Mouse (Mus musculus): ENCODE measurements around the gene Ccrl2. TPM values are rescaled to one million over a fixed set of nuclear protein-coding genes. Genes with fewer than 3 reads are reported as not detected.

Ccrl2 gene
- total and polyA plus RNA-seq, 3 experiments: 0.19 to 0.75 TPM; not detected in 1

DNA sequence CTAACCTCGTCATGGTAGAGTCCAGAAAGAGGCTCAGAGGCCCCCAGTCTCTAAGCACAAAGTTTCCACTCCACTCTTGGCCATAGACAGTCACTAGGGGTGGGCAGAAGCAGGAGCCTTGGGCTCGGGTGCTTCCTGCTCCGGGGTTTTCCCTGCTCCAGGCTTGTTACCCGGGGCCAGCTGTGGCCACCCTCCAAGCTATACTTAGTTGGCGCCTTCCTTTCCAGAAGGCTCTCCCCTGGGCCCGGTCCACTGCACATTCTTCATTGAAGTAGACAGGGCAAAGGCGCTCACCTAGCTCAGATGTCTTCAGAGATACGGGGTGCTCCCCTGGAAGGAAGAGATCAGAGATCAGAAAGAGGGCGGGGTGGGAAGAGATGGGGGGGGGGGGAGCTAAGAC, 45.8 kb downstream of the Ccrl2 start:
- no peaks in the 10 kb centered on the region for H3K9me3 ChIP-seq (replicated peaks; ENCODE audit: insufficient read depth, low read length)
- no peaks in the 10 kb centered on the region for H3K27me3 ChIP-seq (ENCODE audit: control insufficient read depth in 1 of 2, insufficient read depth in 2 of 2, low read length in 2 of 2)
- no peak for TF ChIP-seq ETS1 (IDR thresholded peaks at IDR 0.05; ENCODE audit: low read depth, low read length)
- H3K9ac ChIP-seq (ENCODE audit: control insufficient read depth, low read depth, low read length, poor library complexity, severe bottlenecking): no peak overlapping the region
- no peak overlapping the region for H3K4me3 ChIP-seq (ENCODE audit: control insufficient read depth in 1 of 2, insufficient read depth in 1 of 2, low read depth in 2 of 2, low read length in 2 of 2)
- H3K36me3 ChIP-seq (ENCODE audit: control insufficient read depth in 1 of 2, insufficient read depth in 2 of 2, low read length in 2 of 2): no peaks in the 10 kb centered on the region
- H3K4me1 ChIP-seq (ENCODE audit: control insufficient read depth in 1 of 2, insufficient read depth in 2 of 2, low read length in 2 of 2): no peaks in the 10 kb centered on the region
- H3K27ac ChIP-seq (ENCODE audit: control insufficient read depth, low read depth, low read length): no peak overlapping the region
- no peak for DNase-seq (ENCODE audit: low read depth, low spot score)
- H3K79me2 ChIP-seq (ENCODE audit: control insufficient read depth, insufficient read depth, low read length, poor library complexity): no peaks in the 10 kb centered on the region

DNA sequence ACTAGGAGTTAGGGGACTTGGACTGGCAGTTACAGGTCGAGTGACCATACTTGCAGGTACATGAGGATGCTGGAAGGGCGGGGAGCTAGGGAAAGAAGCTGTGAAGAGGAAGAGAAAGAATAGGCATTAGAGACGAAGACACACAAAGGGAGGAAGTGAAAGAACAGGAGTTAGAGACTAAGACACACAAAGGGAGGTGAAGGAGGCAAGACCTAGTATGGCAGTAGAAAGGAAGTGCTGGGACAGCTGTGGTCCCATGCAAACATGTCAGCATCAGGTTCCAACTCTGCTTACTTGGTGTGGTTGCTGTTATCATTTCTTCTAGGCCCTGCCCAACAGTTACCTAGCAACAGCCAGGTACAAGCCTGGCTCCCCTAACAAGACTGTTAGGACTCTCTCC, 47.6 kb downstream of the Ccrl2 start:
- H3K27ac ChIP-seq (ENCODE audit: control insufficient read depth, low read depth, low read length): no peak overlapping the region
- H3K27me3 ChIP-seq (ENCODE audit: control insufficient read depth in 1 of 2, insufficient read depth in 2 of 2, low read length in 2 of 2): peaks cover 0 to 2% of the 10 kb centered on the region in 2 experiments; a peak in 1 of 4 replicates
- no peak overlapping the region for H3K9ac ChIP-seq (ENCODE audit: control insufficient read depth, low read depth, low read length, poor library complexity, severe bottlenecking)

DNA sequence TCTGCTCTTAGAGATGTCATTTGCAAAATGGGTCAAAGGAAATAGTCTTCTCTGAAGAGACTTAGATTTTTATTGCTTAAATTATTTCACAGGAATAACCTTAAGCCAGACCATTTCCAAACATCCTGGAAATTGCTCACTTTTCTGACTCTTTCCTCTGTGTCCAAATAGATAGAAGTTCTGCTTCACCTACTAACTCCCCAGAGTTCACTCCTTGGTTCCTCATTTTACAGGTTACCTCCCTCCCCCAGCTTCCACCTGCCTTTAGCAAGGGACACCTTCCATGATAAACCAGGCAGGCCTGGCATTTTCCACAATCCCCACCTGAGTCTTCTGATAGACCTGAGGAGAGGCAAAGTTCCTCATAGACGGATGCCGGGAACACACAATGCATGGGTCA, 50.8 kb downstream of the Ccrl2 start:
- Histone ChIP-seq H3K79me2 (ENCODE audit: control insufficient read depth, insufficient read depth, low read length, poor library complexity) (no peaks in the 10 kb centered on the region), H3K4me1 (ENCODE audit: control insufficient read depth in 1 of 2, insufficient read depth in 2 of 2, low read length in 2 of 2) (no peaks in the 10 kb centered on the region), H3K27ac (ENCODE audit: control insufficient read depth, low read depth, low read length) (no peak overlapping the region), H3K36me3 (ENCODE audit: control insufficient read depth in 1 of 2, insufficient read depth in 2 of 2, low read length in 2 of 2) (no peaks in the 10 kb centered on the region), H3K9me3 (replicated peaks; ENCODE audit: insufficient read depth, low read length) (no peaks in the 10 kb centered on the region), H3K27me3 (ENCODE audit: control insufficient read depth in 1 of 2, insufficient read depth in 2 of 2, low read length in 2 of 2) (peaks cover 0 to 5% of the 10 kb centered on the region in 2 experiments; a peak in 3 of 4 replicates), H3K9ac (ENCODE audit: control insufficient read depth, low read depth, low read length, poor library complexity, severe bottlenecking) (no peak overlapping the region), H3K4me3 (ENCODE audit: control insufficient read depth in 1 of 2, insufficient read depth in 1 of 2, low read depth in 2 of 2, low read length in 2 of 2) (no peak overlapping the region)
- no peak for DNase-seq (ENCODE audit: low read depth, low spot score)
- TF ChIP-seq GABPA (IDR thresholded peaks at IDR 0.05; ENCODE audit: low read depth, low read length) (no peak), NELFE (IDR thresholded peaks at IDR 0.05; ENCODE audit: low read depth, low read length) (no peak), POLR2A (IDR thresholded peaks at IDR 0.05; ENCODE audit: control insufficient read depth in 1 of 2, insufficient read depth in 1 of 2, low read depth in 1 of 2, low read length in 2 of 2, poor library complexity in 1 of 2) (no peak), MAZ (IDR thresholded peaks at IDR 0.05; ENCODE audit: low read depth, low read length) (no peak), MAX (IDR thresholded peaks at IDR 0.05; ENCODE audit: low read length) (no peak), ETS1 (IDR thresholded peaks at IDR 0.05; ENCODE audit: low read depth, low read length) (no peak), USF2 (IDR thresholded peaks at IDR 0.05; ENCODE audit: borderline replicate concordance in 1 of 2, insufficient read depth in 1 of 2, low read depth in 1 of 2, low read length in 2 of 2) (no peak), BHLHE40 (IDR thresholded peaks at IDR 0.05; ENCODE audit: borderline replicate concordance, low read depth, low read length) (no peak), SIN3A (IDR thresholded peaks at IDR 0.05; ENCODE audit: low read length) (no peak), MYB (IDR thresholded peaks at IDR 0.05; ENCODE audit: low read depth, low read length) (no peak), MXI1 (IDR thresholded peaks at IDR 0.05; ENCODE audit: low read depth, low read length) (no peak)

More for the DNA sequence above, 47.6 kb downstream of the Ccrl2 start:
- no peak for DNase-seq (ENCODE audit: low read depth, low spot score)
- Histone ChIP-seq H3K79me2 (ENCODE audit: control insufficient read depth, insufficient read depth, low read length, poor library complexity) (no peaks in the 10 kb centered on the region), H3K36me3 (ENCODE audit: control insufficient read depth in 1 of 2, insufficient read depth in 2 of 2, low read length in 2 of 2) (no peaks in the 10 kb centered on the region), H3K4me3 (ENCODE audit: control insufficient read depth in 1 of 2, insufficient read depth in 1 of 2, low read depth in 2 of 2, low read length in 2 of 2) (no peak overlapping the region), H3K9me3 (replicated peaks; ENCODE audit: insufficient read depth, low read length) (no peaks in the 10 kb centered on the region), H3K4me1 (ENCODE audit: control insufficient read depth in 1 of 2, insufficient read depth in 2 of 2, low read length in 2 of 2) (no peaks in the 10 kb centered on the region)
- no peak for TF ChIP-seq KAT2A (conservative IDR thresholded peaks at IDR 0.05; ENCODE audit: low read depth, low read length)
- TF ChIP-seq ZKSCAN1 (IDR thresholded peaks at IDR 0.05; ENCODE audit: low read depth, low read length): no peak
- TF ChIP-seq POLR2AphosphoS5 (IDR thresholded peaks at IDR 0.05; ENCODE audit: borderline replicate concordance, low read depth, low read length): no peak
- TF ChIP-seq USF2 (IDR thresholded peaks at IDR 0.05; ENCODE audit: borderline replicate concordance in 1 of 2, insufficient read depth in 1 of 2, low read depth in 1 of 2, low read length in 2 of 2): no peak
- TF ChIP-seq TCF12 (IDR thresholded peaks at IDR 0.05; ENCODE audit: low read depth, low read length): no peak
- TF ChIP-seq MAX (IDR thresholded peaks at IDR 0.05; ENCODE audit: low read length): no peak
- TF ChIP-seq MAFK (IDR thresholded peaks at IDR 0.05; ENCODE audit: borderline replicate concordance, low read depth, low read length): no peak
- no peak for TF ChIP-seq MYC (IDR thresholded peaks at IDR 0.05; ENCODE audit: low read depth, low read length)
- TF ChIP-seq ZC3H11A (IDR thresholded peaks at IDR 0.05; ENCODE audit: low read depth, low read length): no peak
- no peak for TF ChIP-seq ZNF384 (IDR thresholded peaks at IDR 0.05; ENCODE audit: low read depth, low read length)
- no peak for TF ChIP-seq SMC3 (IDR thresholded peaks at IDR 0.05; ENCODE audit: low read depth, low read length)
- TF ChIP-seq RAD21 (IDR thresholded peaks at IDR 0.05; ENCODE audit: low read depth, low read length): no peak
- no peak for TF ChIP-seq ELF1 (IDR thresholded peaks at IDR 0.05; ENCODE audit: low read depth, low read length)

Data from MEL (cell line).